Mouse (Mus musculus) cerebellum, adult 18-20 months (tissue): Measurements from ENCODE around the gene Mcl1.
"Not testable (repeated sequence)": the region's sequence is repeated elsewhere in the genome, so short reads cannot be mapped to it uniquely, and the experiment has no call there.

Experiments used
- DNase-seq, 2 experiments: peaks; one replicate each; pipeline ENCODE4 v3.0.0; 2021

Gene Mcl1

DNA sequence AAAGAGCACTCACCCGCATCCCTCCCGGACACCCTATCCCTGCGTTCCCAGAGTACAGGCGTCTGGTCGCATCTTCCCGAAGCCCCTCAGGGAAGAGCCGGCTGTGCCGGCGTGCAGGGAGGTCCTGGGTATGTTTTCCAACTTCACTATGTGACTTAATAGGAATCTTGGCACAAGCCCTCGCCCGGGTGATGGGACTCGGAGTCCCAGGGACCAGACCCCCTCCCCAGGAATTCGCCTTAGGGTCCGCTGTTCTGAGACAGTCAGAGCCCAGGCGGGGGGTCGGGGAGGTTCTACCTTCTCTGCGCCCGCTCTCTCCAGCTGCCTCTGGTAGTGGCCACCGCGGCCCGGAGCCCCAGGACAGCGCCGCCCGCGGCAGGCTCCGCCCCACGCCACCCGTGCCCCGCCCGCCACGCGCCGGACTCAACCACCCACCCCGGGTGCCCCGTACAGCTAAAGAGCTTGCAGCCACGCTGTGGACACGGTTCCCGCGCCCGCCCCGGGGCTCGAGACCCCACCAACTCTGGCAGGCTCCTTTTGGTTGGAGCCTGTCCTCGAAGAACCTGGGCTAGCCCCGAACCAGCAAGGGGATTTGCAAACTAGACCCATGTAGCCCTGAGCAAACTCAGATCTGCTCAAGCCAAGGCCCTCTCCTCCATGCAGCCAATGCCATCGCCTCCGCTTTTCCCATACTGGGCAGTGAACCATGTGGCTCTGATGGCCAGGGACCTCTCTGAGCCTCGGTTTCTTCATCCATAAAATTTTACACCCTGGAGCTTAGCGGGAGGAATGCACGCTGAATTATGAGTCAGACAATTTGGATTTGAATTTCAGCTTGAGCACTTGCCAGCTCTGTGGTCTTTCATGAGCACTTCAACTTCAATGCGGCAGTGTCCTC is 29.2 kb downstream of the Mcl1 start, which contains the start of gene Adamtsl4:
TSS of gene Adamtsl4 (minus strand) at position 394 of the 898 bp plus-strand sequence.
- peak; percentile 73 to 78 for DNase-seq

DNA sequence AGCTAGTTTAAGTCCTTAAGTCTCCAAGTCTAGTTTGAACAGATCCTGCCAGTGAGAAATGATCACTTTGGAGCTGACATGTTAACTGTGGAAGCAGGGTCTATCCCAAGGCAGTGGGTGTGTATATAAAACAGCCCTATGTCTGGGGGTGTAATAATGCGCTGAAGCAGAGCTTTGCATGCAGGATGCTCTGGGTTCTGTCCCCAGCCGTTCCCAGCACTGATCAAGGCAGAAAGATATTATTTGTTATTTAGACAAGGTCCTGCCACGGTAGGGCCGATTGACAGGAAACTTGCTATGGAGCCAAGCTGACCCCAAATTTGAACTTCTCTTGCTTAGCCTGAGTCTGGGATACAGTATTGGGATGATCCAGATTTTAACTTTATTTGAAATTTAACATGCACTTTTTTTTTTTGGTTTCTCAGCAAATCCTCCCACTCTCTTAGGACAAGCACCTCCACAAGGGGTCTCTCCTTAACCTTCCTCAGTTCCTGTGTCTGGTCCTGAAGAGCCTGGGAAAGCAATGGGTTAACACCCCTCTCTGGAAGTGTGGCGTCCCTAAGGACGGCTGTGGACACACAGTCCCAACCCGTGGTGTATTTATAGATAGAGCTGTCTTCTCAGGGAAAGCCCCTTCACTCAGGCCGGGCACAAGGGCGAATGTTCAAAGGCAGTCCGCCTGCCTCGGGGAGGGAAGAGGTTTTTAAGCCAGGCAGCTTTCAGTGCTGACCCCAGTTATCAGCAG is 30.8 kb downstream of the Mcl1 start:
- DNase-seq: no peak

DNA sequence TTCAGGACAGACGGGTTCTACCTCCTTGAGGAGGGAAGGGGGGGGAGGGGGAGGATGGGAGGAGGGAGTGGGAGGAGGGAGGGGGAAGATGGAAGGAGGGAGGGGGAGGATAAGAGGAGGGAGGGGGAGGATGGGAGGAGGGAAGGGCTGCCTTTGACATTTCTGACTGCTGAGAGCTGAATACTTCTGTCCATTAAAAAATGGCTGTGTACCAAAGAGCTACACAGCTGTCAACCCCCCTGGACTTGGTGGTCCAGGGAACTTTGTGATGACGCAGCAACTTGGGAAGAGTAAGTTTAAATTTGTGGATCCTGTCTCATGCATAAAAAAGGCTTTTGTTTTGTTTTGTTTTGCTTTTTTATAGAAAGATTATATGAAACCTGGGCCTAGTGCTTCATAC is 31.4 kb downstream of the Mcl1 start:
- DNase-seq: no peak

DNA sequence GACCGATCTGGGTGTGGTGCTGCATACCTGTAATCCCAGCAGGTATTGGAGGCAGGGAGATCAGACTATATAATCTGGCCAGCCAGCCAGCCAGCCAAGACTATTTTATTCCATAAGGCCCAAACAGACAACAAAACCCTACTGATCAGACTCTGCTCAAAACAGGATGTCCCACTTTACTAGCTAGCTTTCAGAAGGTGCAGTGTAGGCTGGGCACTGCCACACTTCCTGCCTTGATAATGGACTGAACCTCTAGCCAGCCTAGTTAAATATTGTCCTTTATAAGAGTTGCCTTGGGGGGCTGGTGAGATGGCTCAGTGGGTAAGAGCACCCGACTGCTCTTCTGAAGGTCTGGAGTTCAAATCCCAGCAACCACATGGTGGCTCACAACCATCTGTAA is 32.0 kb downstream of the Mcl1 start:
- not testable (repeated sequence) for DNase-seq

DNA sequence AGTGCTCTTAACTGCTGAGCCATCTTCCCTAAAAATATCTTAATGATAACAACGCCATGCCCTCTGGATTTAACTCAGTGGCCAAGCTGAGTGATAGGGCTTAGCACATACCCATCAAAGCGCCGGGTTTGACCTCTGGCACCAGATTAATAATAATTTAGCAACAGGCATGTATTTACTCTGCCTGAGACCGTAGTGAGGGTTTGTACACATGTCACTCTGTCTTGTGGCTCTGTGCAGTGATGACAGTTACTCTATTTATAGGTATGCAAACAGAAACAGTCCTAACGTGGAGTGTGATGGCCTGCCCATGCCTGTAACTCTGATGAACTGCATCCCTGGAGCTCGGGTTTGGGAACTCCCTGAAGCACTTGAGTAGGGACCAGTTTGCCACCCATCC is 34.1 kb downstream of the Mcl1 start:
- DNase-seq: no peak

DNA sequence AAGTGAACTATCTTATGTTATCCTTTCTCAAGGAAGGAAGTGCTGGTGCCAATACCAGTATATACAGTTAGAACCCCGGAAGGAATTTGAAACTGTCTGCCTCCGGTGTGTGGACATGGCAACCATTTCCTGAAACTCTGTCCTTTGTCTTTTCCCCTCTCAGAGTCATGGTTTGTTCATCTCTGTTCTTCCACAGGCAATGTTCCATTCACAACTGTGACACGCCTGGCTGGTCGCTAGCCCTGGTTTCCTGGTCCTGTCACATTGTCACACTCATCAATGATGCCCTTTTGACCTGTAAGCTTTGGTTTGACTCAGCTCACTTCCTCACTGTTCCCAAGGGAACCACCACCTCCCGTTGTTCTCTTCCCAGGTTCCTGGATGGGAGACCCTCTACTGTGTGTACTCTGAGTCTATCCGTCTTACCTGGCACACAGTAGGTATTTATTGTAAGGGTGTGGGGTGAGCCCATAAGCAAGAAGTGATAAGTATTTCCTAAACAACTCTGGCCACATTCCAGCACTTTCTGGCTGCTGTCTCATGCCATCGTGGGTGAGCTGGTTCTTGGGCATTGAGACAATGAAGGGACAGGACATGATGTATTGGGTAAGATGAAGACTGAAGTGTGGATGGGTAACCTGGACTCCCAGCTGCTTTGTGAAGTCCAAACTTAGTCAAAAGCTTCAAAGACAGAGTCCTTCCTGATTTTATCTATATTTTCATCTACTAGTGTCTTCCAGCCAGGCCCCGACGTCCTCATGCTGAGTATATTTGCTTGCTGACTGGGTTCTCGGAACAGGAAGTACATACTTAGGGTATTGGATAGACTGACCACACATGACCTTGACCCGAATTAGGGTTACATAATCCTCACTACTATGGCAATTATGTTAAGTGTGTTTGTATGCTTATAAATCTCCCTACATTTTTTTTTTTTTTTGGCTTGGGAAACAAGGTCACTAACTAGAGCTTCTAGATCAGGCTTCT is 35.5 kb downstream of the Mcl1 start:
- no peak for DNase-seq

DNA sequence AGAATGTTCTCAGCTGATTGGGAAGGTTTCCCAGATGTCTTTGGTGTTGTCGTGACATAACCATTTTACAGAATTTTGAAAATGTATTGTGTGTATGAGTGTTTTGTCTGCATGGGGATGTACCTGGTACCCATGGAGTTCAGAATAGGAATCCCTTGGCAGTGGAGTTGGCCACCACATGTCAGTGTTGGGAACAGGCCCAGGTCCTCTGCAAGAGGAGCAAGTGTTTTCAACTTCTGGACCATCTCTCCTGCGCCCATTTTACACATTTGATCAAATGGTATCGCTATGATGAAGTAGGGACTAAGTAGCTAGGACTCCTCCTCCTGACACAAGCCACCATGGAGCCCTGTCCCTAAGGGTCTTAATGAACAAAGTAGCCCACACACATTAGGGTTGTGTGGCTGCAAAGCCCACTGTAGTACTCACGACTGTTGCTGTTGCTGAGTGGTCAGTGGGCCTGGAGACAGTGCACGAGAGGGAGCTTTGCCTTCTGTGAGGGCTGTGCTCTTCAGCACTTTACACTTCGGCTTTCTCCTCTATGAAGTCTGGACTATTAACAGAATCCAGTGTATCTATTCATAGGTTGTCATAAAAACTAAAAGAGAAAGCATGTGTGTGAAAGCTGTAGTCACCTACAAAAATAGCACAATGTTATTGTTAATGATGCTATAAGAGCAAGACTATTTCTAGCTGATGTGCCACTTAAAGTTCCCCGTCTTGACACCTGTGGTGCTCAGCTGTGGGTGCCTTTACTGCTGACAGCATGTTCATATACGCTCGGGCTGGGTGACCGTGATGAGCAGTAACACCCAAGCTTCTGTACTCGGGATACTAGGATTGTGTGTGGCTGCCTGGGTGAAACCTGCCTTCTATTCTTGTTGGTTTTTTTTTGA is 36.5 kb downstream of the Mcl1 start:
- no peak for DNase-seq

DNA sequence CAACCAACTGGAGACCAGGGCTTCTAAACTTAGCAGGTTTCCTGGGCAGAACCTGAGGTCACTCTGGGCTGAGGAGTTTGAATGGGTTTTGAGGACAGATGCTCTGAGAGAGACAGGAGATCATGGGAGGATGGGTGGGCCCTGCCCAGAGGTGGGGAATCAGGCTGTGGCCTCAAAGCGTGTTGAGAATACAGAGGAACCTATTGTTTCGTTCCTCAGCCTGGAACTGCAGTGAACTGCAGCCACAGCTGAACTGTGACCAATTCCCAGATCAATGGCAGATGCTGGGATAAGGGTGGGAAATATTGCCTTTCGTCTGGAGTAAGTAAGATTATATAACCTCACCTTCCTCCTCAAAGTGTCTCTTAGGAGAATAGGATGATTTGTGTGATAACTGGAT is 37.2 kb downstream of the Mcl1 start:
- no peak for DNase-seq

DNA sequence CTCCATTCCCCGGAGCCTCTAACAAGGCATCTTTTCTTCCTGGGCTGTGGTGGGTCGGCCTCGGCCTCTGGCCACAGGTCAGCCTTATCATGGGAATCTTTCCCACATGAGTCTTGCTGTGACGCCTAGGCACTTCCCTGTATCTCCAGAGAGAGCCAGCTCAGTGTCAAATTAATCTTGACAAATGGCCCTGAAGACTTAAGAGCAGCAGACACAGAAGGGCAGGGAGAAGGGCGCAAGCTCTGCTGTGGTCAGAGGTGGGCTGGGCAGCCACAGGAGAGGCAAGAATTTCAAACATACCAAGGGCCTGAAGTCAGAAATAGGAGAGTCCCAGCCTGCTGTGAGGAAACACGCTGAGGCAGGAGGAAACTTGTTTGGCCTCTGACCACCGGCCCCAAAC is 37.8 kb downstream of the Mcl1 start:
- DNase-seq: no peak

DNA sequence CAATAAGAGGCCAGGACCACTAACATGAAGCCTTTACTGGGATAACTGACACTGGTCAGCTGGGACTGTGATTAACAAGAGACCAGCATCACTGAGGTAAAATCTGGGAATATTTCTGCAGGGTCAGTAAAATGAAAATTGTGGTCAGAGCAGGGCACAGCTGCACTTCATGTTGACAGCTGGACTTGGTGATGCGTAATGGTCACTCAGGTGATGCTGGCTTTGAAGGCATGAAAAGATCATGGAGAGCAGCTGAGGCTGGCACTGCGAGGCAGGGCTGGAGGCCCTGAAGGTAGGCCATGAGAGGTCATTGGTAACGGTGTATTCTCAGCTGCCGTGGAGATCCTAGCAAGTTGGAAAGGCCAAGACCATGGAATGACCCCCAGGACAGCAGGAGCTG is 39.7 kb downstream of the Mcl1 start:
- no peak for DNase-seq

DNA sequence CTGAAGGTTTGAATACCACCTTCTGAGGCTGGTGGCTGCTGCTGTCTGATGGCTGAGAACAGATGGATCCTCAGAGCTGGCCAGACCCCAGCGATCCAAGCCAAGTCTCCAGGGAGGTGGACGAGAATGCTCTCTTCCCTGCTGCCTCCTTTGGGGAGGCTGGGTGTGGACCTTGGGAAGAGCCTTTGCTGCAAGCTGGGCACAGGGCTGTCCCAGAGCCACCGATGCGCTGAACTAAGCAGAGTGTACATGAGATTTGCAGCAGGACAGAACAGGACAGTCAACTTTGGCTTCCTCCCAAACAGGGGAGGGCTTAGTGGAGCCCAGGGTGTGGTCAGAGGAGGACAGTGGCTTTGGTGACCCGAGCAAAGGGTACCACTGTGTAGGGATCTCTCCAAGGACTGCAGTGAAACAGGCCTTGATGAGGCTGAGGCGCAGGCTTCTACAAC is 41.7 kb downstream of the Mcl1 start:
- DNase-seq: peak; percentile 72 to 73

DNA sequence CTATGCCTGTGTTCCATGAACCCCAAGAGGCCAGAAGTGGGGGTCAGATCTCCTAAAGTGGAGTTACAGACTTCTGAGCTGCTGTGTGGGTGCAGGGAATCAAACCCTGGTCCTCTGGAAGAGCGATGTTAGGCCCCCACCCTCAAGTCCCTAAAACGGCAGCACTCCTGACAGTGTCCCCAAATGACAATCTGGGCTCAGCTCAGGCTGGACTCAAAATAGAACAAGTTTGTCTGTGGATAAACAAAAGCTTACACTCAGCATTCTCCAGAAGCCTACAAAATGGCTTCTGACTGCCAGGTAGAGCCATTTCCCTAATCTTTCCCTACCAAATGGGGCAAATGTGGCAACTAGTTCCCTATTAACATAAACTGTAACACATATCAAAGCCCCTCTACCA is 42.5 kb downstream of the Mcl1 start:
- no peak for DNase-seq

DNA sequence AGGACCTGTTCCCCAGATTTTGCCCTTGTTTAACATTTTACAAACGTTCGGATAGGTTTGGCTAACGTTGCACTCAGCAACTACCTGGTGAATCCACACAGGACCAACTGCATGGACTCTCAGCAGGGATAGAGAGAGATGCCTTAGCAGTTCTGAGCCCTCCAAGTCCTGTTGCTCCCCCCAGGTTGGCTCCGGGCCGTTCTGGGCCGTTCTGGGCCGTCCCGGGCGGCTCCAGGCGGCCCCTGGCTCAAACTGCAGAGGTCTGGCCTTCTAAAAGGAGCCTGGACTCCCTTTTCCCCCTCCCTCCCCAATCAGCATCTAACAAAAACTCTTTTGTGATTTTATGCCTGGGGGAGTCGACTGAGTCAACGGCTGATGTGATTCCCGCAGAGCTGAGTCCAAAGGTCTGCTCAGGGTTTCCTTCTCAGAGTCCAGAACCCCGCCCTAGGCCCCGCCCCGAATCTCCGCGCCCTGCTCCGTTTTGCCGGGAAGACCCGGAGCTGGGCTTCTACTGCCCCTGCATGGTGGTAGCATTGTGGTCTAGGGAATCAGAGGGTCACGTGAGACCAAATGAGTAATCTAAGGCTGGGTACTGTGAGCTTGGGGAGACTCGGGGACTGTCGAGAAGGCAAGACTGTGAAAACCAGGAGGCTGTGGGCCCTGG is 43.4 kb downstream of the Mcl1 start:
- peak; percentile 57 to 63 for DNase-seq

DNA sequence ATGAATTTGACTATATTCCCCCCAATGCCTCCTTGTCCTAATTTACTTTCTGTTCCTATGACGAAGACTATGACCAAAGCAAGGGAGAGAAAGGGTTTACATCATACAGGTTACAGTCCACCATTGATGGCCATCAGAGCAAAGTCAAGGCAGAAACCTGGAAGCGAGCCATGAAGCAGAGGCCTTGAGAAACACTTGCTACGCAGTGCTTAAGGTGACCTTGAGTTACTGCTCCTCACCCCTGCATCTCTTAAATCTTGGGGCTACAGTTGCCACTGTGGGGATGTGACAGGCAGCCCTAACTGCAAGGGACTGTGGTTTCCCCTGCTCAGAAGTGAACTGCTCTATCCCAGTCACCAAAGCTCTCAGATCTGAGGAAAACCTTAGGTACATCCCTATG is 44.7 kb downstream of the Mcl1 start:
- DNase-seq: no peak

DNA sequence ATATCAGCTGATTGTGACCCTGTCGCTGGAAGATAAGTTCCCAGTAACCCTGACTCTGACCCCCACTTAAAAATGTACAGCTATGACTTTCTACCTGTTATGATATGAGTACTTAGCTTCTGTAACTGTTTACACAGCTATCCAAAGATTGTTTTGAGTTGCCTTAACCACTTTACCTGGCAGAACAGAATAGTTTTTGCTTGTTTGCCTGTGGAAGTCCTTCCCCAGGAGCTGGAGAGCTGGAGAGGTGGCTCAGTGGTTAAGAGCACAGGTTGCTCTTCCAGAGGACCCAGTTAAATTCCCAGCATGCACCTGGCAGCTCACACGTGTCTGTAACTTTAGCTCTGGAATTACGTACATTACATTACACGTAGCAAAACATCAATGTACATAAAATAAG is 46.0 kb downstream of the Mcl1 start:
- no peak for DNase-seq

DNA sequence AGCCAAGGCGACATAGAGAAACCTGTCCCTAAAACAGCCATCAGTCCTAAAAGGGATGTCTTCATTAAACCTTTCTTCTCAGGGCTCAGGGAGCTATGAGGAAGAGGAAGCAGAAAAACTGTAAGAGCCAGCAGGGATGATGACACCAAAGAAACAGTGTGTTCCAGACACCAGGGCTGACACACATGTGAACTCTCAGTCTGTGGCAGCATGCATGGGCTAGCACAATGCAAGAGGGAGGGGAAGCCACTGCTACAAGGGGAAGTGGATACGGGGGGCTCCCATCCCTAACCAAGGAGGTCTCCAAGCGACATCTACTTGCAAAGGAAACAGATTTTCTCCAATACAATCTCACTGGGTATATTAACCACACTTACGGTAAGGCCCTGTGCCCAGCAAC is 47.7 kb downstream of the Mcl1 start:
- no peak for DNase-seq

DNA sequence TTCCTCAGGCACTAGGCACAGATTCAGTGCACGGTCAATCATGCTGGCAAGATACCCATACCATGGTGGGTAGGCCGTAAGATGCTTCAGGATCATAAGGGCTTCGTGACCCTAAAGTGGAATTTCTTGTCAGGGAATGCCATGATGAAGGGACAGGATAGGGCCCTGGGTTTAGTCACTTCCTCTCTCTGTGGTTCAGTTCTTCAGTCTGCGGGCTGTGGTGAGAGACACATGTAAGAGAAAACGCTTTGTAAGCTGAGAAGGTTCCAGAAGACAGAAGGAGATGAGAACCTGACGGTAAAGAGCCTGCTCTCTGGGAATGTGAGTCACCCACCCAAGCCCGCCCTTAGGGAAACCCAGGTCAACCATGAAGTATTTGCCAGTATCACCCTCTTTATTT is 48.9 kb downstream of the Mcl1 start:
- no peak for DNase-seq

DNA sequence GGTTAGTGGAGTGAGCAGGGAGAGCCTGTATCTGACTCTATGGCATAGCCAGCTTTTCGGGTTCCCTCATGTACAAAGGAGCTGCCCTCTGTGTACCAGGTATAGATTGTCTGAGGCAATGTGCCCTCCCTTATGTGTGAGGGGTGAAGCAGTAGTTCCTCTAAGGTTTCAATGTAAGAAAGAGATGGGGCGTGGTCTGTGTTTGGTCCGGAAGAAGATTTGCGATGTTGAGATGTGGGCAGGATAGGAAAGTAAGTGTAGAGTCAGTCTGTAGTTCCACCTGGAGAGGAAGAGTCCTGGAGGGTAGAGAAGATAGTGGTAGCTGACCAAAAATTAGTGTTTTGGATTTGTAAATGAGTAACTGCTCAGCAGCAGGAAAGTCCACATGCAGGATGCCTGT is 50.5 kb downstream of the Mcl1 start:
- no peak for DNase-seq

DNA sequence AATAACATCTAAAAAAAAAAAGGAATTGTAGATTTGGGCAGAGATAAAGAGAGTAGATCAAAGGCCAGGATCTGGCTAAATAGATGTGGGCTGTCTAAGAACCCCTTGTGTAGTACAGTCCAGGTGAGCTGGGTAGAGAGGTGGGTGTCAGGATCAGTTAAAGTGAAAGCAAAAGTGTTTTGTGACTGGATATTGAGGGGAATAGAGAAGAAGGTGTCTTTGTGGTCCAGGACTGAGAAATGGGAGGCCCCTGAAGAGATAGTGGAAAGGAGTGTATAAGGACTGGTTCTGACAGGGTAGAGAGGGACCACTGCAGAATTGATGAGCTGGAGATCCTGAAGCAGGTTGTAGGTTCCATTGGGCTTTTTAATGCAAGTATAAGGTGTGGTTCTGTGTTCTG is 51.4 kb downstream of the Mcl1 start:
- no peak for DNase-seq
